Mouse (Mus musculus) embryonic stem cell, embryonic (primary cell): Measurements from ENCODE around the gene Fhit.
"Not testable (repeated sequence)": the region's sequence is repeated elsewhere in the genome, so short reads cannot be mapped to it uniquely, and the experiment has no call there.

Experiments
- CTCF ChIA-PET, 4 experiments: fragments of 300-600 bp in 2 of 4; fragments of 350-600 bp in 2 of 4; sonication (Branson Sonifier 250); formaldehyde crosslinking; loops; one replicate each; lab custom pipeline; 2022; ENCODE audit warnings: inconsistent platforms in 2 of 4; lab: Charles Lee
- POLR2A ChIA-PET, 4 experiments: fragments of 300-600 bp in 2 of 4; fragments of 350-600 bp in 2 of 4; sonication (Branson Sonifier 250); formaldehyde crosslinking; loops; one replicate each; lab custom pipeline; 2022; ENCODE audit warnings: antibody characterized with exemption in 4 of 4, inconsistent platforms in 1 of 4; lab: Charles Lee

Gene Fhit

DNA sequence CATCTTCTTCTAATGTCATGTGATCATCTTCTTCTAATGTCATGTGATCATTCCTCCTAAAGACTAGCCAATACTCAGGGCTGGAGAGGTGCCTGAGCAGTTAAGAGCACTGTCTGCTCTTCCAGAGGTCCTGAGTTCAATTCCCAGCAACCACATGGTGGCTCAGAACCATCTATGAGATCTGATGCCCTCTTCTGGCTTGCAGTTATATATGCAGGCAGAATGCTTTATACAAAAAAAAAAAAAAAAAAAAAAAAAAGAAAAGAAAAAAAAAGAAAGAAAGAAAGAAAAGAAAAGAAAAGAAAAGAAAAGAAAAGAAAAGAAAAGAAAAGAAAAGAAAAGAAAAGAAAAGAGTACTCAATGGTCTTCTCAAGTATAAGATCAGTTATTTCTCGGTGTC, 407.0 kb downstream of the Fhit start:
- CTCF ChIA-PET = not testable (repeated sequence)
- POLR2A ChIA-PET = interaction anchor here in 1 of 4 experiments (0.7 kb wide), 1 partner anchor 93 kb away, joined by 3 read pairs; no protein-coding TSS in a partner anchor

DNA sequence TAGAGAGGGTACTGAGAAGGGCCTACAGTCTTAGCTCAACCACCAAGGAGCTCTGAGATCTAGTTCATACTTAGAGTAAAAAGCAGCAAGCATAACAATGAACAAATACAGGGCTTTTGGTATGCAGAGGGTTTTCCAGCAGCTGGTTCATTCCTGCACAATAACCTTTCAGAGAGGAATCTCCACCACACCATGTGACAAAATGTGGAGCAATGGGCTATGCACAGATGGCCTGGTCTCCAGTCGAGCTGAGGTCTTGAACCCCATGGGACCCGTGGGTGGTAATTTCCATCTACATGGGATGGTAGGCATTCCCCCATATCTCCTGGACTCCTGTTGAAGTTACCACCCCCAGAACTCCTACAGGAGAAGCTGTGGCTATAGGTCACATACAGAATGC, 423.8 kb downstream of the Fhit start:
- ChIA-PET POLR2A (no interaction called here), CTCF (no interaction called here)

DNA sequence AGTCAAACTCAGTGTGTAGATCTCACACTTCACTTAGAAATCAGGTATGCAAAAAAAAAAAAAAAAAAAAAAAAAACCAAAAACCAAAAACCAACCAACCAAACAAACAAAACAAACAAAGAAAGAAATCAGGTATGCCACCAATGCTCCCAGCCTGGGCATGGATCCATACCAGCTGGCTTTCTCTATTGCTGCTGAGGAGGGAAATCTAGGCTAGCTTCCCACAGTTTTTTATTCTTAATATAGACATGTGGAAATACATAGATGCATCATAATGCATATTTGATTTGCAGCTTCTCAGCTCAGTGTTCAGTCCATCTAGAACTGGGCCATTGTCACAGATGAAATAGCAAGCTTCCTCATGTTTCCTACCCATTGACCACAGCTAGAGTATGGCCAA, 439.3 kb downstream of the Fhit start:
- ChIA-PET CTCF (no interaction called here), POLR2A (no interaction called here)

DNA sequence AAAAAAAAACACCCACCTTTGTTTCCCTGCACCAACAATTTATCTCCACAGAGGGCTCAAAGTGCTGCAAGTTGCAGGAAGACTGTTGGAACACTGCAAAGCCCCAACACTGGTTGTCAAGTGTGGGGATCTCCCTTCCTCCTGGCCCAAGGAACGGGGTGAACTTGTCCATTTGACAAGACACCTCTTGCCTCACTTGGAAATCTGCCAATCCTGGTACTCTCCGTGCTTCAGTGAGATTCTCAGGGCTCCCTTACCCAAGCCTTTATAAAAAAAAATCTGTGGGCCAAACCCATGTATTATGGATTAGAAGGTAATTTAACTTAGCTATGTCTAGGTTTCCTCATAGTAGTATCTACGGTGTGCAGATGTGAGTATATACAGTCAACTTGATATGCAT, 448.9 kb downstream of the Fhit start:
- POLR2A ChIA-PET = no interaction called here
- CTCF ChIA-PET = interaction anchor here in 1 of 4 experiments (0.6 kb wide), 1 partner anchor 206 kb away, joined by 3 read pairs; no protein-coding TSS in a partner anchor

DNA sequence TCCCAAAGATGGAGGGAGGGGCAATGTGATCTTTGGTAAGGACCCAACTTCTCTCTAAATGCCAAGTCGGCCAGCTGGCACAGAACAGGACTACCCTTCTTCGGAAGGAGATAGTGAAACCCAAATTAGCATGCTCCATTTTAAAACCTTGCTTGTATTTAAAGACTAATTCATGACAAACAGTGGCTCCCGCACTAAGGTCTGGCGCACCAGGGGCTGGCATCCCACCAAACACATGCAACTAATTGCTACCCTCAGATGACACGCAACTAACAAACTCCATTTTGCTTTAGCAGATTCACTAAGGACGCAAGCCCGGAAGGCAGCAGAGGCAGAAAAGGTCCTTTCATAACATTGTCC, 449.3 kb downstream of the Fhit start:
- ChIA-PET POLR2A (no interaction called here), CTCF (interaction anchor here in 1 of 4 experiments (0.6 kb wide), 1 partner anchor 205 kb away, joined by 3 read pairs; no protein-coding TSS in a partner anchor)

DNA sequence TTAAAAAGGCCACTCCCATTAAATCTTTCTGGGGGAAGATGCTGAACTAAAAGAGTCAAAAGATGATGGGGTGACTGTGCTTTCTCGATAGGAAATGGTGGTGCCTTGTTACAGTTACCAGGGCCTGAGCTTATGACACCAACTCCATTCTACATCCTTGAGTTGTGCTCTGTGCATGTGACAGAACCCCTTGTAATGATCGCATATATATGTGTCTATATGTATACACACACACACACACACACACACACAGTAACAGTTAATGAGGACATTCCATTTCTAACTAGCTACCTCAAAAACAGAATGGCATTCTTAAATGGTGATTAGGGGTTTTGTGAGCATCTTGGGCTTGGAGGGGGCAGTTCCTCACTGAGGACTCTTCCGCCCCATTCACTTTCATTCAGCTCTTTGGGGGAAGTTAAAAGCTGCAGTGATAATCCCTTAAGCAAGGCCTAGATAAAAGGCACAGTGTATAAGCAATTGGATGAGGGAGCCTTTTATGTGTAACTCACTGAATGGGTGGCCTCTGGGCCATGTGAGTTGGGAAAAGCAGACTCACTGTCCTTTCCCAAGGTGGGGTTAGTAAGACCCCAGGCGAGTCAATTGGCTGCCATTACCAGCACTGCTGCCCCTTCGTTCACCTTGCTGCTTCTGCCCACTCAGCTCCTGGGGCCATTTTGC, 449.9 kb downstream of the Fhit start:
- POLR2A ChIA-PET = no interaction called here
- CTCF ChIA-PET = interaction anchor here in 1 of 4 experiments (0.6 kb wide), 1 partner anchor 205 kb away, joined by 3 read pairs; no protein-coding TSS in a partner anchor

DNA sequence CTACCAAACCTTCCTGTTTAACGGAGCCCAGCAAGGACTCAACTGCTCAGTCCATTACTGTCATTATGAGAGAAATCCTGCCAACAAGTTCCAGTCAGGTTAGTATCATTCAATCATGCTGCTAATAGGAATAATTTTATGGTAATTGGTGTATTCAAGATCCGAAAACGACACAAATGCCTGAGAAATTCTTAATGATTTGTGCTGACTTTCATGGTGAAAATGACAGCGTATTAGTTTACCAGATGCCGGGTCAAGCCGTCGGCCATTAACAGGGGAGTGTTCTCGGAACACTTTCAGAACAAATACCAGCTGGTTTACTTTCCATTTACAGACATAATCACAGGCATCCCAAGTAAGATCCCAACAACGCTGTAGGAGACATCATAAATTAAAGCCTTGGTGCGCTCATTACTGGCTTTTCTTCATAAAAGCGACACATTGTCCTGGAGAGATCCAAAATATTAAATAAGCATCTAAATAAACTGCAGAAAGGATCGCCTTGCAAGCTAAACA, 451.0 kb downstream of the Fhit start:
- POLR2A ChIA-PET = no interaction called here
- CTCF ChIA-PET = no interaction called here

DNA sequence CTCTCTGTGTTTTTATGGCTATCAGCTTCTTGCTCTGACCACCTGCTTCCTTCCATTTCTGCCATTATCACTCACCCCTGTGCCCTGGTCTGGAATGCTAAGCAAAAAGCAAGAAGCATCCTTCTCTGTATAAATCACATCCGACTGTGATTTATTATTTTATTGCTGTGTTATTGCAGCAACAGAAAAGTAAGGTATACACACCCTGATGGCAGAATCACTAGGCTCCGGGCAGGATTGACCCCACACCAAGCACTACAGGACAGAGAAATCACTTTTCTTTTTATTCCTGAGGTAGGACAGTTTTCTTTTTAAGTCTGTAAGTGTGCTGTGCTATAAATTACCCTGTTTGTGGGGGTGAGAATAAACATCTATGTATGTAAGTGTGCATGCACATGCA, 460.1 kb downstream of the Fhit start:
- ChIA-PET CTCF (no interaction called here), POLR2A (no interaction called here)

DNA sequence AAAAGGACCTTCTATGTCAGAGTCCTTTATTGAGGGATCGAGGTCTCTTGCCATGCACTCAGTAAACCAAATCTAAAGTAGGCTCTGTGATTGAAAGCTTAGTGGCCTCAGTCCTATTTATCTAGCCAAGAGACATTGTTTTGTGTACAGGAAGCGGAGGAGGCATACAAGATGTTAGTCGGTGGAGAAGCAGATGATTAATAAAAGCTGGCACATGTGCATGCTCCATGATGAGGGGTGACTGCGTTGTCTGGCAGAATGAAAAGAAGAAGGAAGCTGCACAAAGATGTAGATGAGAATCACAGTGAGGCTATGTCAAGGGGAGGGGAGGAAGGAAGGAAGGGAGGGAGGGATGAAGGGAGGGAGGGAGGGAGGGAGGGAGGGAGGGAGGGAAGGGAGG, 481.8 kb downstream of the Fhit start:
- ChIA-PET CTCF (no interaction called here), POLR2A (no interaction called here)

DNA sequence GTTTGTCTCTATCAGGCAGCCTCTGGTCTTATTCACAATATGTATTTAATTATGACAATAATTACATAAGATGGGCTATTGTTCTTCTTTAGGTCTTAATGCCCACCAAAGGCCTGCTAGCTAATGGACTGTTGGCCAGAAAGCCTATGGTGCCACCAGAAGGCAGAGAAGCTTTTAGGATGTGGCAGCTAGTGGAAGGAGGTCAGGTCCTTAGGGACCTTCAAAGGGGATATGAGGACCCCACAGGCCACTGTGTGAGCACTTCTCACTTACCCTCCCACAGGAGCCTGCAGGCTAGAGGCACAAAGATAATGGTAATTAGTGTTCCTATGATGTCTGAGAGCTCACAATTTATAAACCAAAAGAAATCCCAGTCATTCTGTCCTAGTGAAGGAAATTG, 482.2 kb downstream of the Fhit start:
- POLR2A ChIA-PET = interaction anchor here in 1 of 4 experiments (0.6 kb wide), 1 partner anchor 28 kb away, joined by 3 read pairs; no protein-coding TSS in a partner anchor
- CTCF ChIA-PET = no interaction called here

DNA sequence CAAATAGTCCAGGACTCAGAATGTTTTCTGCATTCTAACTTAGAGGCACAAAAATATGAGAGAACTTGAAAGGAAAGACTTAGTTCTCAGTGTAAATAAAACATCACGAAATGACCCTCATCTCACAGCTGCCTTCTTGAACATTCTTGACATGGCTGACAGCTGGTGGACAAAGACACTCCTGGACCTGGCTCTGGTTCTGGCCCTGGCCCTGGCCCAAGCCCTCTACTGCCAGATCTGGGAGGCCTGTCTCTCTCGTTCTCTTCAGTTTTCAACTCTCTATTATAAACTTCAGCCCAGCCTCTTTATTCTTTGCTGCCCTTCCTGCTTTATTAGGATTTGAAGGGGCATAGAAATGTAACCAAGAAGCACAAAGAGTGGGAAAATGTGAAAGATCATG, 484.2 kb downstream of the Fhit start:
- CTCF ChIA-PET = no interaction called here
- POLR2A ChIA-PET = no interaction called here

DNA sequence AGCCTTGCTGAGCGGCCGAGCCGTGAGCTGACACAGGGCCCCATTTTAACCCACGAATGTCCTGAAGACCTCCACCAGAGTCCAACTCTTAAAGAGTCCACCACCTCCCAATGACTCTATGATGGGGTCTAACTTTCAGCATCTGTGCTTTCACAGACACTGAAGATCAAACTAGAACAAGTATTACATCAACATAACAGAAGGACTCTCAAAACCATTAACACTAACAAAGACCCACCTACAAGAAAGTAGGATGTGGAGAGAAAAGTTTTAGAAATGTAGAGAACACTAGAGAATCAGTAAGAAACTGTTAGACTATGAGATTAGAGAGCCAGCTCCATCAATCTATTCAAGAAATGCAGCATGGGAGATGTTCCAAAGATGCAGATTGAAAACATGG, 501.6 kb downstream of the Fhit start:
- POLR2A ChIA-PET = no interaction called here
- CTCF ChIA-PET = no interaction called here

DNA sequence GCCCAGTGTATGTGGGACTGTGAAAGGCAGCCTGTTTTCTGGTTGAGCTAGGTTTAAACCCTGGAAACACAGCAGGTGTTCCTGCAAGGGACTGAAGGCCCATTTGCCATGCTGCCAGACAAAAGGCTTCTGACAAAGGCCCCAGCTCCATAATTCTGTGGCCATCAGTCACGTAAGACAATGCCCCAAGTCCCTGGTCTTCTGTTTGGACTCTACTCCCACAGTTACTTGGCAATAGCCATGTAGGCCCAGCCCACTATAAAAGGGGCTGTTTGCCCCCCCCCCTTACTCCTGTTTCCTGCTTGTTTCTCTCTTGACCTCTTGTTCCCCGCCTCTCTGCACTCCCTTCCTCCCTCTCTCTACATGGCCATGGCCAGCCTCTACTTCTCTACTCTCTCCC, 502.5 kb downstream of the Fhit start:
- CTCF ChIA-PET = interaction anchor here in 1 of 4 experiments (0.7 kb wide), 1 partner anchor 230 kb away, joined by 6 read pairs; no protein-coding TSS in a partner anchor
- POLR2A ChIA-PET = no interaction called here

DNA sequence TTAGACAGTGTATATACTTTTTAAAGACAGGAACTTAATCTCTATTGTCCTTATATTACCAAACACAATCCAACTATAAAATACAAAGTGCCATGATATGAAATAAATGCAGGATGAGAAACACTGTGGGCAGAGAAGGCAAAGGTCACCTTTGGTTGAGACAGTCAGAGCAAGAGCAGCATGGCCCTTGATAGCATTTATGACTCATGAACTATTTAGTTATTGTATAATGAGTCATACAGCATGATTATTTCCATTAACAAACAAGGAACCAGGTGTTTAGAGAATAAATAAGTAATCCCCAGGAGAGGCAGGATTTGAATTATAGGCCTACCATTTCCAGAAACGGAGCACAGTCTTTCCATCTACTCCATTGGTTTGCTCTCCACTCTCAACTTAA, 503.6 kb downstream of the Fhit start:
- CTCF ChIA-PET = no interaction called here

DNA sequence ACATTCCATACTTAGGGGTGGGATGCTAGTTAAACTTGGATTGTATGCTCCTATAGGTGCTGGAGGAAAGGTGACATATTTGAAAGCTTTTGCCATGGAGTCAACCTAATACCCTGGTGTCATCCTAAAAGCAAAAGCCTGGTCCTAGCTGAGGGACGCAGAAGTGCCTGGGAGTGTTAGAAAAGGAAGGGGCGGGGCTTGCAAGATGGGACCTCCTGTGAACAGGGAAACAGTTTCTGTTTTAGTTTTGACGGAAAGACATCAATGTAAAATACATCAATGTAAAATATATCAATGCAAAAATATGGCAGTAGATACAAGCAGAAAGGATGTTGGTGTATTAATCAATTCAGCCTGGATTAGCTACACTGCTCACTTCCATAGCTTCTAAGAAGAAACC, 504.5 kb downstream of the Fhit start:
- POLR2A ChIA-PET = no interaction called here
- CTCF ChIA-PET = no interaction called here

More for the DNA sequence above, 503.6 kb downstream of the Fhit start:
- POLR2A ChIA-PET = no interaction called here

DNA sequence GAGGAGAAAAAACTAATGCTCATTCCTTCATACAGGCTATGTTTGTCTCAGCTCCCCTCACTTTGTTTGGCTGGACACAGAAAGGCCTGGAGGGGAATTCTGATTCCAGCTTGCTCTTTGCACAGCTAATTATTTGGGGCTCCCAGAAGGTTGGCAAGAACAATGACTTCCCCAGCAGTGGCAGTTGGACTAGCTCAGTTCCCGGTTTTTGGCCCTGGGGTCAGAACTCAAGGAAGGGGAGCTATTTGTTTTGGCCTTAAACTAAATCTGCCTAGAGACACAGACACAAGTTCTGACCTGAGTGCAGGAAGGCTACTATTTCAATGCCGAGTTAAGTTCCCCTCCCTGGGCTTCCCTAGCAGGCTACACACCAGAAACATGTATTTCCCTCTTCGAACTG, 506.0 kb downstream of the Fhit start:
- ChIA-PET POLR2A (interaction anchor here in 1 of 4 experiments (1.3 kb wide), 1 partner anchor 20 kb away, joined by 3 read pairs; no protein-coding TSS in a partner anchor), CTCF (no interaction called here)

DNA sequence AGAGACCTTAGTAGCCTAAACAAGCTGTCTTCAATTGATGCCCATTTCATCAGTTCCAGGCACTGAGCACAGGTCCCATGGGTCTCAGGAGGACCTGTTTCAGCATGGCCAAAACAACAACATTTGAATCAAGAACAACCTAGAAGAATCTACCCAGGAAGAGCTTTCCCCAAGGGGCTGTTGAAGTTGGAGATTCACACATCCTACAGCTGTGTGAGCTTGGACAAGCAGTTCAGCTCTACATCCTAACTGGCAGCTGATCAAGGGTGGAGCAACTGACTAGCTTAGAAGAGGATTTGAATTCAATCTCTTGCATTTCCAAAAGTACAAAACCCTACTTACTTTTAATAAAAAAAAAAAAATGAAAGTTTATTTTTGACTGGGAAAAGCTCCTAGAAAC, 514.0 kb downstream of the Fhit start:
- POLR2A ChIA-PET = no interaction called here
- CTCF ChIA-PET = no interaction called here

DNA sequence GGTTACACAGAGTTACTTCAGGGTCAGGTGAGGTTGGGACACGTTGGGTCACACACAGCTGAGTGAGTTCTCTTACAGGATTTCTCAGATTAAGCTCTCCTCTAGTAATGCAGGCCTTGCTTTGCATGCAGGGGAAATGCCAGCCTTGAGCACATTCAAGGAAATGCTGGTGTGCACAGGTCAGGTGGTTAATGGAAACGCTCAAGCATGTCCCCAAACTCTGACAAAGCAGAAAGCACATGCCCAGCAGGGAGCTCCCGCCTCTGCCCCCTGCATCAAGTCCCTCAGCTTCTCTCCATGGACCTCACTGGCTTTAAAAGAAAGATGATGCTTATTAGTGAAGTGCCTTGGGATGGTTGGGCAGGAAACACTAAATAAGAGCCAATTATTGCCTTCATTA, 530.1 kb downstream of the Fhit start:
- ChIA-PET POLR2A (no interaction called here), CTCF (no interaction called here)

DNA sequence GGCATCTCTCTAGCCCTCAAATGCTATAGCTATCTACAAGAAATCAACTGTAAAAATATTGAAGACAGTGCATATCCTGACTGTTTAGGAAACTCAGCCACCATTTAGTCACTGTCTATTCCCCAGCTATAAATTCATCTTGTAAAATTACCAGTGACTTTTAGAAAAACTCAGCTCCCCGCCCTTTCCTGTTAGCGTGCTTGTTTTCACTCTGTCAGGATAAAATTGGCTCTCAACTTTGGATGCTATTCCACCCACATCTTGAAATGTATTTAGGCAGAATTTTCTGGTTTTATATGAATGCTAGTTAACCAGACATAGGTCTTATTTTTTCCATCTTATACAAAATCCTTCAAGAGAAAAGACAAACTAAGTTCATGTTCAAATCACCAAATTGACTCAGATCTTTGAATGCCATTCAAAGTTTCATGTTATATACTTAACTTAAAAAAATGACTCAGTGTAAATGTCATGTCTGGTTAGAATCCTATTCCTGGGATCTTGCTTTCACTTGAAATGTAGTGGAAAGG, 530.9 kb downstream of the Fhit start:
- POLR2A ChIA-PET = no interaction called here

DNA sequence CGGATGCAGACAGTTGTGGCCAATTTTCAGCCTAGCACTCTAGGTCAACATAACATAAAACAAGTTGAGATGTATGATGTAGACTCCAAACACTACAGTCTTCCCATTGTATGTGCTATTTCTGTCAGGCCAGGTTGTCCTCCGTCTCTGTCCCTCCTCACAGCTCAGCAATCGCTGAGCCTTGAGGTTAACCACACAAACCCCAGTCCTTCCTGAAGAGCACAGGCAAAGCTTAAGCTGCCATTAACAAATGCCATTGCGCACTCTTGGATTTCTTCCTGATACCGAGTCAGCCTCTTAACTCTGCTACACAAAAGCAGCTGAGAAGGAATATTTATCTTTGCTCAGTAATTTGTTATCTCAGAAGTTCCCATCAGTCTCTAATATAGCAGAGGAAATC, 568.4 kb downstream of the Fhit start:
- CTCF ChIA-PET = no interaction called here

More for the DNA sequence above, 530.9 kb downstream of the Fhit start:
- CTCF ChIA-PET = no interaction called here

More for the DNA sequence above, 568.4 kb downstream of the Fhit start:
- POLR2A ChIA-PET = no interaction called here
